Mouse (Mus musculus) G1E-ER4 (cell line): ENCODE results near the gene Pik3r4. TPM values are rescaled to one million over a fixed set of nuclear protein-coding genes. Genes with fewer than 3 reads are reported as not detected.

Experiments used
- GATA1 ChIP-seq: IDR thresholded peaks from one replicate; pipeline ENCODE4 v1.8.0; 2012; ENCODE audit warnings: low read length, inconsistent platforms
- polyA plus RNA-seq: library from polyadenylated mRNA; stranded (reverse); fragments of >175 nt; gene quantifications from 2 replicates; pipeline ENCODE4 v1.2.3, GENCODE M21; 2012

The Pik3r4 gene
- polyA plus RNA-seq, 1 experiment: 8.8 TPM

DNA sequence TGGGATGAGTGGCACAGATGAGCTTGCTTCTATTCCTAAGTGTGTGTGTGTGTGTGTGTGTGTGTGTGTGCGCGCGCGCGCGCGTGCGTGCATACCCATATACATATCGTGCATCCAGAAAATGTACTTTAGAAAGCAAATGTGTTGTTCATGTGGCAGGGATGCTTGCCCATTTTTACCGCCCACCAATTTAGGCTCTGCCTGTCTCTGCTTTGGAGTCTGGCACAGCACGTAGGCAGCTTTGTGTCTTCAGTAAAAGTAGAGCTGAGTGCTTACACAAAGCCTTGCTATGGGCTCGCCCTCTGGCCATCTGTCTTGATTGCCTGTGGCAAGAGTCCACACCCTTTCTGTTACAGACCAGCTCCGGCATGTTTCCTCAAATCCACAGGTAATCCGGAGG lies 49.7 kb downstream of the Pik3r4 start:
- no peak for TF ChIP-seq GATA1

DNA sequence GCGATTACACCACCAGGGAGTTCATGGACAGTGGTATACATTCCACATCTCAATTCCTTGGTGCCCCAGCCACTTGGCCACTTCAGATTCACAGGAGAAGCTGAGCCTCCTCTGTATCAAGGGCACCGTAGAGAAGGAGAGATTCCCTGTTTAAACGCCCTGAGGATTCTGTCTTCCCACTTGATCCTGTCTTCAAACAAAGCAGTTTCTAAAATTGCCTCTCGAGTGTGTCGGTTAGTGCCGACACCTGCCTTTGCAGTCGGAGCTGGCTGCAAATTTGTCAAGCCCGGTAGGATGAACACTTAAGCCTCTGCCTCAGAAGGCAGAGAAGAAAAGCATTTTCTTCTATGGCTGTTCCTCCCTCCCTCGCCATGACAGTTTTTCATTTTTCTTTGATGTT lies 50.3 kb downstream of the Pik3r4 start:
- no peak for TF ChIP-seq GATA1

DNA sequence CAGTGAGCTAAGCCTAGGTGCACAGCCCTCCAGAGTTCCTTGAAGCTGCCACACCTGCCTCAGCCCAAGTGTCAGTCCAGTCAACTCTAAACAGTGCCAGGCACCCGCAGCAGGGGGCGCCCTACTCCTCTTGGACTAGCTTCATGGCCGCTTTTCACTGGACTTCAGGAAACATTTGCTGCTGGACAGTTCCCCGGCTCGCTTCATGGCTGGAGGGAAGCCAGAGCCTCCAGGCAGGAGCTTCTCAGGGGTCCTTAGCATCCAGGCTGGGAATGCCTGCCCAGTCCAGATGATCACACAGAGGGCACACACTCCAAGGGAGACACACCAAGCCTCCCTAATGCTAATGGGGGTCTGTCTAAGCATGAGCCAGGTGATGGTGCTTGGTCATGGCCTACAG lies 51.1 kb downstream of the Pik3r4 start:
- TF ChIP-seq GATA1: no peak

DNA sequence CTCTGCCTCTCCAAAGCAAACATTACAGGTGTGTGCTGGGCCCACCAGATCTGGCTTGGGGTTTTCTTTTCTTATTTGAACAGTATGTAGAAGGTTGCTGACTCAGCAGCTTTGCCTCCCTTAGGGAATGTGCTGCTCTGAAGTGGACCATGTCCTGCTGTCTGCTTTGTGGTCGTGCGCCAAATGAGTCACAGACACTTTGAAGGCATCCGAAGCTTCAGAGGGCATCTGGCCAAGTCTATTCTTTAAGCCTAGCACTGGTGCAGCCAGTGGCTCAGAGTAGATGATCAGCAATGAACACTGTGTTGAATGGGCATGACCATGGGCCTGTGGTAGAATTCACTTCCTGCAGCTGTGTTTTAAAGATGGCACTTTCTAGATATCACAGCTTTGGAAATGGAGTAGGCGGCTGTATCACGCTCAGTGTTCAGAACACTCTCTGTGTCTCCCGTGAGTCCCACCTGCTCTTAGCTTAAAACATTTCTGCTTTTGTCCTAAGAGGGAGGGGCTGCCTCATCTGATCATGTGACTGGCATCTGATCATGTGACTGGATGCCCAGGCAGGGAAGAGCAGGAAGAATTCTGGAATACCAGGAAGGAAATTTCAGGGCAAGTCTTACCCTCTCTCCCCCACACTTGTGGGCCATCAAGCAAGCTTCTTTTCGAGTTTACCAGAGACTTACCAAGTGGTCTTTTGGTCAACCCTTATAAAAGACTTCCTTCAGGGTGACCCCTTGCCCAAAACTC lies 54.2 kb downstream of the Pik3r4 start:
- no peak for TF ChIP-seq GATA1

DNA sequence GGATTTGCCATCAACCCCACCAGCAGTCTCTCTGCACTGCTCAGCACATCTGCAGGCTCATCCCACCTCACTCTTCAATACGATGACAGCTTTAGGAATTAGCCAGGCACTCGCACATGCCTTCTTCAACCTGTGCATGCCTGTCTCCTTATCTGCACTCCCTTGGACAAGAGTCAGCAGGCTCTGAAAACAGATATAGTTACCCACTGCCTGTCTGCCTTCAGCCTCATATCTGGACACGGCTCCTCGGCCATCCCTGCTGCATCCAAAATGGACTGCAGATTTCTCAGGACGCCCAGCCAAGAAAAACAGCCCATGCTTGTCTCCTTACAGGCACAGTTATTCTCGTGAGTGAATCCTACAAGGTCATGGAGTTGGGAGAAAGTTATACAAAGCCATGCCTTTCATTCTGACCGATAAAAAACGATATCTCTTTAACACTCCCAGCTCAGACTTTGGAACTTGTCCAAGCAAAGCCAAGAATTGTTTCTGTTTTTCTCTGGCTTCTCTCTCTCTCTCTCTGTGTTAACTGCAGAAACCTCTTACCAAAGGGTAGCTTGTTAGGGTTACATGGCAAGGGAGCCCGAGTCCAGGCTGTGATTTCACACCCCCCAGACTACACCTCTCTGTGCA lies 55.1 kb downstream of the Pik3r4 start:
- TF ChIP-seq GATA1: no peak

DNA sequence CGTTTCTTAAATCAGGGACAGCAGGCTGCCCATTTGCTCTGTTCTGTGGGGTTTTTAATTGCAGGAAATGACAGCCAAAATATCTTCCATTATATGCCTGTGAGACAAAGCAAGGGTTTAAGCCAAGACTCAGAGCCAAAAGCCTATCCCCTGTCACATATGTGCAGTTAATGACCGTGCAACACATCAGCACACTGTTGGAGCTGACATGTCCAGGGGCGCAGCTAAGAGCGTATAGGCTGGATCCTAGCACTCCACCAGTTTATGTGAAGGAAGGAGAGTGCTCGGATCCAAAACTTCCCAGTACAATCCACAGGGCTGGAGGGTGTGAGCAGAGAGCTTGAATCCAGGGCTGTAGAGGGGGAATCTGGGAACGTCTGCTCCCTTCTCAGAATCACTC lies 57.9 kb downstream of the Pik3r4 start:
- TF ChIP-seq GATA1: no peak

DNA sequence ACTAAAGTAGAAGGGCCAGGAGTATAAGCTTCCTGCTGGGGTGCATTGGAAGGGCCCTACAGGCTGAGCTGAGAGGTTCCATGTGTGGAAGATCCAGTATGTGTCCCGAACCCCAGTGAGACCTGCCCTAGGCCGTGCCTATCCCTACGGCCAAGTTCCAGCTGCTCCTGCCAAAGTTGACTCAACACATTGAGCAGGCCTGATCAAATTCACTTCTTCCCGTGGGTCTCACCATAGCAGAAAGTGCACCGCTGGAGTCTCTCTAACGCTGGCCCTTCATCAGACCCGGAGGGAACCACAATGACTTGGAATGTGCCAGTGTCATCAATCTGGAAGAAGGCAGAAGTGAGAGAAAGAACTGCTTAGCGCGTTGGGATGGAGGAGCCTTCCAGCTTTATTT lies 59.2 kb downstream of the Pik3r4 start:
- TF ChIP-seq GATA1: no peak

DNA sequence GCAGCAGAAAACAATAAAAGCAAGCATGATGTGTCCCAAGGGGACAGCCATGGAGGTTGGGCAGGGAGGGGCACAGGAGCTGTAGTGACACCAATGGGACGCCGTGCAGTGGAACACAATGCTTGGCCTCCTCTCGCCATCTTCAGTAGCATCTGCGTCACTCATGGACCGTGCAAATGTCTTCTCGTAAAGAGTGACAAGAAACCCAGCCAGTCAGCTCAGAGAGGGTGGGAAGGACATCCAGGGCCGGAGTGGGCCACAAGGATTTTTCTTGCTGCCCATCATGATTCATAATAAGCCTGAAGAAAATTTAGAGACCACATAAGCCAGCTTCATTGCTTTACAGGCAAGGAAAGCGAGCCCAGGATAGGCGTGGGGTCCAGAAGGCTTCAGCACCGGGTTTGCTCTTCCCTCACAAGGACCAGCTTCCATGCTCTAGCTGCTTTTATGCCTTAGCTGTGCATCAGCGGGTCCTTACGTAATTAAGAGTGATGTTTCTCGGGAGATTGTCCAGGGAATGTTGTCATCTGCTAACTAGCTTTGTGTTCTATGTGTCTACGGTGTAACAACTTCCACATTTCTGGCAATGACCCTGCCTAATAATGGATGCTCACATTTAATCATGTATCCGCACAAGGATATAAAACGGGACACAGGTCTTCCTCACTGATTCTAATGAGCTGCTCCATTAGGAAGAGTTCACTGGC lies 61.6 kb downstream of the Pik3r4 start:
- no peak for TF ChIP-seq GATA1

DNA sequence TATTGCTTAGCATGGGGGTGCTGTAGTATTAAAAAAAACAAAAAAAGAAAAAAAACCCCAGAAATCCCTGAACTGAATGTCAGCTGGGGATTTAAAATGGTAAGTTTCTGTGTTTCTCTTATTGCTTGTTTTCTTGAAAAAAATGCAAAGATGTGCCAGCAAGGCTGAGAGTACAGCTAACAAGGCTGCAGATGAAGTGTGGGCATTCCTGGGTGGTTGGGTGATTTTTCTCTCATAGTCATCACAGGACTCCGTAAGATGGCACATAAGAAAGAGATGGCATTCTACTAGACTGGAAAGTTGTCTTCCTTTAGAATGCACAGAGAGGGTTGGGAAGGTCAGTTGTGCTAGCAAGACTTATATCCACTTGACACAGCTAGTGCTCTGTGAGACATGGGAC lies 62.2 kb downstream of the Pik3r4 start:
- TF ChIP-seq GATA1: no peak

DNA sequence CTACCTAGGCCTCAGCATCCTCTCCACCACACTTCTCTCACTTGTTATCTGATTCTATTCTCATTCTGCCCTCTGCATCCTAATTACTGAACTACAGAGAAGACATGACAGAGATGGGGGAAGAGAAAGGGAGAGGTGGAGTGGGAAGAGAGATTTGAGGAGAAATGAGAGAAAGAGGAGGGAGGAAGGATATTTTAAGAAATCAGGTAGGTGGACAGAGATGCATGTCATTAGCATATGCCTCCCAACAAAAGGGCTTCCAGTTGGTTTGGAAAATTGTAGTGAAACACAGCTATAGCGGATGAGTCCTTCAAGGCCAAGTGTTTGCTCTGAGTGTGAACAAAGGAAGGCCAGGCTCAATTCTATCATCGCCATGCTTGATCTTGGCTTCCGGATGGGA lies 69.3 kb downstream of the Pik3r4 start:
- TF ChIP-seq GATA1: no peak

DNA sequence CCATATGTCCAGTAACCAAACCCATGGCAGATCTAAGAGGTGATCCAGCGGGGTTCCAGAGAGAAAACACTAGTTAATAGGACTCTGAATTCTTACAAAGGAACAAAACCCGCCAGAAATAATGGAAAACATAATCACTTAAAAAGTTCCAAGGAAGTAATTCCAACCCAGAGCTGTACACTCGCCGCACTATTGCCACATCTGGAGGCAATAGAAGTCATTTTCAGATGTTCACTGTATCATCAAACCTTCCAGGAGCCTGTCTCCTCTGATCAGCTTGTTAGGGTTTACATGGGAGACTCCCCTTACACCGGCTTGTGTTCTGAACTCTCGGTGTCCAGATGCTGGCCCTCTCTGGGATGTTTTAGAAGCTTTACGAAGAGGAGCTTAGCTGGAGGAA lies 76.6 kb downstream of the Pik3r4 start:
- TF ChIP-seq GATA1: no peak

DNA sequence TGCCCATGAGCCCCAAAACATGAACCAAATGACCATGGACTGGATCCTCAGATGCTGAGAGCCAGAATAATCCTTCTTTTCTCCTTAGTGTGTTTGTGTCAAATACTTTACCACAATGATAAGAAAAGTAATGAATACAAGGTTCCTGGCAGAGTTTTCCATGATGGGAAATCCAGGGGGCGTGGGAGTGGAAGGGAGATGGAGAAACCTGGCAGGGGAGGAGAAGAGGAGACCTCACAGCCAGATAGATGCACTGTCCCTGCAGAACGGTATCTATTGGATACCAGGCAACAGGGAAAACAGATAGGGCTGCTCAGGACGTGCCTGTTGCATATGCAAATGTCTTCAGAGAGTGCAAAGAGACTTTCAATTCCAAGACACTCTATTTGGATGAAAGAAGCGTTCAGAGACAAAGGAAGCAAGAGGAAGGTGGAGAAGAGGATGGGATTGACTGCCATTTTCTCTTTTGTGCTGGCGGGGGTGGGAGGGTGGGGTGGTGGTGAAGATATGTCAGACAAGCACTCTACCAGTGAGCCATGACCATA lies 77.1 kb downstream of the Pik3r4 start:
- no peak for TF ChIP-seq GATA1

DNA sequence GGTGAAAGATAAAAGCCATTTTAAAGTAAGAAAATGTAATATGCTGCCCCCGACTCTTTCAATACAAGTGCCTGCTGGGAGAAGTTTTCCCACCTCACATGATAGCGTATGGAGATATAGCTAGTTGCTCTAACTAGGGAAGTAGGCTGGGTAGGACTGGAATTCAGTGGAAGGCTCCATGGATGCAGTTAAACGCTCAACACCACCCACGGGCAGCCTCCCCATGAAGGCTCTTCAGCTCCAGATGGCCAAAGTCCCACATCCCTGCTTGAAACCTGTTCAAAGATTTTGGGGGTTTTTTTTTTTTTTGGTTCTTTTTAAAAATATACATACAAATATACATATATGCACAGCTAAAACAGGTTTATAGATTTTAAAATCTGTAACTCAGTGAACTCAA lies 77.7 kb downstream of the Pik3r4 start:
- no peak for TF ChIP-seq GATA1

DNA sequence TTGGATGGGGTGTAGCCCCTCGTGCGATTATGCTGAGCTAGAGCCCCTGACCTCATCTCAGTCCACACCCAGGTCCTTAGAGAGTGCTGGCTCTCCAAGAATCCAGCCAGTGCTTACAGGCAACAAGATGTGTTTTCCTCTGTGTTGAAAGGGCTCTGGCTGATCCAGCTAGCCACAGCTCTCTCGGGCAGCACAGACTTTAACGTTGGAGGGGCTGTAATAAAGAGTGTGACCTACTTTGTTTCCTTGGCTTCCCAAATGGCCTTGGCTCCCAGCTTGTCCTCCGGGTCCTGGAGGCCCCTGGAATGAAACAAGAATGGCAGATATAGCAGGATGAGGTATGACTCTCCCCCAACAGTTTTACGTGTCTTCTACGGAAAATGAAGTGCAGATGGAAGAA lies 89.2 kb downstream of the Pik3r4 start:
- no peak for TF ChIP-seq GATA1

DNA sequence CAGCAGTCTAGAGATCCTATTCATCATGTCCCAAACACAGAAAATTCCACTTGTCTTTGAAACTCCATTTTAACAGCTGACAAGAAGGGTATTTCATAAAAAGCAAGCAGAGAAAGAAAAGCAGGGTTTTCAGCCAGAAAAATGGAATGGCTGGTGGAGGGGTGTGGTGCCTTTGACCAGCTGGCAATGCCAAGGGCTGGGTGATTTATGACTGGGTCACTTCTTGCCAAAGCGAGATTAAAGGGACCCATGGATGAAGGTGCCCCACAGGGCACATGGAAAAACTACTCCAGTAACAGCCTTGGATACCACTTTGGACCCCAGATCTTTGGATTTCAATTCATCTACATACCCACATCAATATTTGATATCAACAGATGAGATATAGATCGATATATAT lies 91.9 kb downstream of the Pik3r4 start:
- no peak for TF ChIP-seq GATA1

DNA sequence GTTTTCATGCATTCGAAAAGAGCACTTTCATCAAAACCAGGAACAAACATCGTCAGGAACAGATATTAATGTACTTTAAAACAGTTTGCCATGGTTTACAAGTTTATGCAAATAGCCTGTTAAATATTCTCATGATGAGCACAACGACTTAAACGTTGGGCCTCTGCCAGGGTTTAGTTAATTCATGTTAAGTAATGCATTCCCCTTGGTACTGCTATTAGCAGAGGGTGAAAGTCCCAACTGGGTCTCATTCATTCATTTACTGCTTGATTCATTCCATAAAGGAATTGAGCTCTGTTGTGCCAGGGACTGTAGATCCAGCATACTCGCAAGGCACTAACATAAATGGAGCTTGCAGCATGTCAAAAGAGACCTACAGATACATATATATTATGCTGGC lies 92.4 kb downstream of the Pik3r4 start:
- no peak for TF ChIP-seq GATA1

Other genes with a start within 250 kb of the Pik3r4 start
- 2.0 and 3.3 TPM in 2 replicates for gene Aste1, start 247.6 kb upstream of the Pik3r4 start, polyA plus RNA-seq
- not detected in 2 replicates for gene Nek11, start 247.5 kb upstream of the Pik3r4 start, polyA plus RNA-seq
- gene Atp2c1, start 115.7 kb upstream of the Pik3r4 start, polyA plus RNA-seq: 16.0 and 22.5 TPM in 2 replicates
- gene Col6a6, start 185.2 kb downstream of the Pik3r4 start, polyA plus RNA-seq: not detected in 2 replicates